Mouse (Mus musculus) CH12F3 (cell line): ENCODE data around the gene Rin3.

Experiments used
- in situ Hi-C: fragments of 300-500 bp; cut with MboI; formaldehyde crosslinking; loops from 2 replicates; pipeline ENCODE4 v1.14.3; 2020; ENCODE audit warnings: low sequenced_read_pairs

Gene Rin3

GRCm38 (mm10) chr12:102416391-102416837 is 133.6 kb downstream of the Rin3 start:
- in situ Hi-C loops = no loop called here

GRCm38 (mm10) chr12:102416955-102417510 is 134.2 kb downstream of the Rin3 start:
- in situ Hi-C loops = no loop called here

GRCm38 (mm10) chr12:102417701-102418100 is 134.9 kb downstream of the Rin3 start:
- in situ Hi-C loops = no loop called here

GRCm38 (mm10) chr12:102419544-102419943 is 136.7 kb downstream of the Rin3 start:
- in situ Hi-C loops = no loop called here

- in situ Hi-C loops = no loop called here
These were observed 137.5 kb downstream of the Rin3 start for GRCm38 (mm10) chr12:102420168-102420890.

GRCm38 (mm10) chr12:102422065-102422464 is 139.2 kb downstream of the Rin3 start:
- in situ Hi-C loops = no loop called here

GRCm38 (mm10) chr12:102422623-102423320 is 139.9 kb downstream of the Rin3 start:
- in situ Hi-C loops = no loop called here

- in situ Hi-C loops = no loop called here
These were observed 140.8 kb downstream of the Rin3 start for GRCm38 (mm10) chr12:102423625-102424024.

GRCm38 (mm10) chr12:102424456-102424855 is 141.6 kb downstream of the Rin3 start:
- in situ Hi-C loops = no loop called here

GRCm38 (mm10) chr12:102425048-102425578 is 142.3 kb downstream of the Rin3 start:
- in situ Hi-C loops = no loop called here

GRCm38 (mm10) chr12:102426285-102426684 is 143.4 kb downstream of the Rin3 start:
- in situ Hi-C loops = no loop called here

GRCm38 (mm10) chr12:102429656-102430055 is 146.8 kb downstream of the Rin3 start:
- in situ Hi-C loops = no loop called here

- in situ Hi-C loops = no loop called here
These were observed 147.4 kb downstream of the Rin3 start for GRCm38 (mm10) chr12:102430228-102430627.

- in situ Hi-C loops = no loop called here
These were observed 149.4 kb downstream of the Rin3 start for GRCm38 (mm10) chr12:102432238-102432637.

- in situ Hi-C loops = no loop called here
These were observed 151.3 kb downstream of the Rin3 start for GRCm38 (mm10) chr12:102434107-102434506.

- in situ Hi-C loops = no loop called here
These were observed 154.2 kb downstream of the Rin3 start for GRCm38 (mm10) chr12:102436939-102437526.

- in situ Hi-C loops = no loop called here
These were observed 155.1 kb downstream of the Rin3 start for GRCm38 (mm10) chr12:102437952-102438351.

- in situ Hi-C loops = no loop called here
These were observed 156.3 kb downstream of the Rin3 start for GRCm38 (mm10) chr12:102438983-102439631.

GRCm38 (mm10) chr12:102439632-102440023 is 156.8 kb downstream of the Rin3 start, which contains the start of gene Lgmn:
Gene Lgmn, minus strand, starts transcription at chr12:102439813.
- in situ Hi-C loops = no loop called here
